Mouse (Mus musculus): ENCODE results near the gene Gm10401.

Gm10401 gene

GRCm38 (mm10) chr5:115098195-115098594, at the start of gene Gm10401:
Gene Gm10401 (minus strand): TSS chr5:115098295.
- DNase-seq: no peak

- DNase-seq: peak in 1 of 2 experiments; percentile 49
Measured at GRCm38 (mm10) chr5:115147388-115147787, 49.3 kb upstream of the Gm10401 start.

GRCm38 (mm10) chr5:115146747-115147130, 48.6 kb upstream of the Gm10401 start:
- peak in 1 of 2 experiments; percentile 1 for DNase-seq

- DNase-seq: peak in 1 of 2 experiments; percentile 1
Measured at GRCm38 (mm10) chr5:115145976-115146746, 48.1 kb upstream of the Gm10401 start.

GRCm38 (mm10) chr5:115145253-115145968, 47.3 kb upstream of the Gm10401 start:
- no peak for DNase-seq

DNA sequence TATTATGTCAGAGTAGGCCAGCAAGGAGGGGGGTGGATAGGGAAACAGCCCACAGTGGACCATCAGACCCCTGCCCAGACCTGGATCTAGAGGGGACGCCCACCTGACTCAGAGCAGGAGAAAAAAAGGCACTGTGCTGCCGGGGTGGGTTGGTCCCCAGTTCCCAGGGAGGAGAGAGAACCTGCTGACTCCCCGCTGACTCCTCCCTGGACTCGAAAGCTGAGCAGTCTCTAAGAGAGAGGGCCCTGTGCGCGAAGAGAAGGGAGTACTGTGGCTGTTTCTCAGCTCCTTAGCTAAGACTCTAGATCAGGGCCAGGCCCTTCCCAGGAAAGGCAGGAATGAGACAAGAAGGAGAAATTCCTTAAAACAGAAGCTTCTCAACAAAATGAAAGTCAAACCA, 46.4 kb upstream of the Gm10401 start:
- no peak for DNase-seq

GRCm38 (mm10) chr5:115143552-115143951, 45.5 kb upstream of the Gm10401 start:
- no peak for DNase-seq

GRCm38 (mm10) chr5:115142166-115142697, 44.1 kb upstream of the Gm10401 start:
- DNase-seq: no peak

- DNase-seq: no peak
Measured at GRCm38 (mm10) chr5:115140726-115141125, 42.6 kb upstream of the Gm10401 start.

DNA sequence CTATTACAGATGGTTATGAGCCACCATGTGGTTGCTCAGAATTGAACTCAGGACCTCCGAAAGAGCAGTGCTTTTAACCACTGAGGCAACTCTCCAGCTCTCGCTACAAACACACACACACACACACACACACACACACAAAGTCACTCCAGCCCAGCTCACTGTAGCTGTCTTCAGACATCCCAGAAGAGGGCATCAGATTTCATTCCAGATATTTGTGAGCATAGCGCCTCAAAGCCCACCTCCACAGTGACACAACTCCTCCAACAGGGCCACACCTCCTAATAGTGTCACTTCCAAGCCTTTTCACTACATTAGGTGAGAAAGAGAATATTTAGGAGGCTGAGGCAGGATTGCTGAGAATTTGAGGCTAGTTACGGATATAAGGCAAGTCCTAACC, 41.0 kb upstream of the Gm10401 start:
- DNase-seq: no peak

DNA sequence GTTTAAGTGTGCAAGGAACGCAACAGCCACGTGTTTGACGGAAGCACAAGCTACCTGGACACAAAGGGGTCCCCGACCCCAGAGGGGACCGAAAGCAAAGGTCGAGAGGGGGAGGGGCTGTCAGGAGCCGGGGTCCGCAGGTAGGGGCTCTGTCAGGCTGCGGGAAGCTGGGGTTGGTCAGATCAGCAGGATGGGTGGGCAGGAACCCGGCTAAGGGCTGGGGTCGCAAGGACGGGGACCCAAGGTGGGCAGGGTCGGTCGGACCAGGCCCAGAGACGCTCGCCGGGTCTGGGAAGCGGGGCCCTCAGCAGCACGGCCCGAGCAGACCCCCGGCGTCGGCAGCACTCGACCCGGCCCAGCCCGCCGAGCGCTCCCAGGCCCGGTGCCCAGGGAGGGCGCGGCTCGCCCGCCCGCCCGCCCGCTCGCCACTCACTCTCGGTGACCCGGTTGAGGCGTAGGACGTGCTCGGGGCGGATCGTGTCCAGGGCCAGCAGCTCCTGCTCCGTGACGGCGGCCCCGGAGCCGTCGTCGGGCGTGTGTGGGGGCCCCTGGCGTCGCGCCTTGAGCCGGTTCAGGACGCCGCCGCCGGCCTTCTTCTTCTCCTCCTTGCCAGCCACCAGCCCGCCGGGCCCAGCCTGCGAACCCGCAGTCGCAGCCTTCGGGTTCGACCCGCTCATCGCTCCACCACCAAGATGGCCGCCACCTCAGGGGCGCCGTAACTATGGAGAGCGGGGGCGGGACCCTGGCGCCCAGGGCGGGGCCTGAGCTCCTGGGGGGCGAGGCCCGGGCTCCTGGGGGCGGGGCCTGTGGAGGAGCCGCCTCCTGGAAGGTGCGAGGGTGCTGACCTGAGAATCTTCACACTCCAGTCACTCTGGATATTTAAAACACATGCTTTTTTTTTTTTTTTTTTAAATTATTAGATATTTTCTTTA, 36.4 kb upstream of the Gm10401 start, which contains the start of gene Unc119b:
TSS of gene Unc119b (minus strand) at position 742 of the 932 bp plus-strand sequence.
- DNase-seq: peak; percentile 89 to 96

- DNase-seq: peak in 1 of 2 experiments; percentile 43
Measured at GRCm38 (mm10) chr5:115133358-115134066, 35.4 kb upstream of the Gm10401 start.

GRCm38 (mm10) chr5:115132465-115132864, 34.4 kb upstream of the Gm10401 start:
- DNase-seq: no peak

- DNase-seq: no peak
Measured at GRCm38 (mm10) chr5:115129328-115129727, 31.2 kb upstream of the Gm10401 start.

- peak; percentile 80 to 86 for DNase-seq
Measured at GRCm38 (mm10) chr5:115127421-115128179, 29.5 kb upstream of the Gm10401 start.

DNA sequence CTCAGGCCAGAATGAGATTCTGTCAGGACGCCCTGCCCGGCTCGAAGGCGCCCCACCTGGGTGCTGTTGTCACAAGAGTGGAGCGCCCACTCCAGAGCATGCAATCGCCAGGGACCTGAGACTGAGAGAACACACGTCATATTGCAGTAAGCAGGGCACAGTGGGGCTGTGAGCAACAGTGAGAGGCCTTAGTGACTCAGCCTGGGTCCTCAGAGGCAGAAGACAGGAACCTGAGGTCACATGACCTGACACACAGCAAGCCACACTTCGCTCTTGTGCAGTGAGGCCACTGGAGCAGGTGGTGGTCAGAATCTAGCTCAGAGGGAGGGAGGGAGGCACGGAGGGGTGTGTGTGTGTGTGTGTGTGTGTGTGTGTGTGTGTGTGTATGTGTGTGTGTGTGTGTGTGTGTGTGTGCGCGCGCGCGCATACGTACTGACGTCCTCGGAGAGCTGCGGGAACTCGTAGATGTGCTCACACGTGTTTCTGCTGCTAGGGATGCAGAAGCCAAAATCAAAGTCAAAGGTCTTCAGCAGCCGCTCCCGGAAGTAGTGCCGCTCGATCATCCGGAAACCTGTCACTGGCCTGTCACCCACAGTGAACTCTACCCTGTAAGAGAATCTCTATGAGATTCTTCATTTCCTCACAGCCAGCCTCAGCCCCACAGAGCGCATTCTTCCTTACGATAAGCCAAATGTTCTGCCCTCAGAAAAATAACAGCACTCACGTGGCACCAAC, 28.6 kb upstream of the Gm10401 start:
- peak in 1 of 2 experiments; percentile 53 for DNase-seq

GRCm38 (mm10) chr5:115125211-115125871, 27.2 kb upstream of the Gm10401 start:
- DNase-seq: peak; percentile 87 to 90

DNA sequence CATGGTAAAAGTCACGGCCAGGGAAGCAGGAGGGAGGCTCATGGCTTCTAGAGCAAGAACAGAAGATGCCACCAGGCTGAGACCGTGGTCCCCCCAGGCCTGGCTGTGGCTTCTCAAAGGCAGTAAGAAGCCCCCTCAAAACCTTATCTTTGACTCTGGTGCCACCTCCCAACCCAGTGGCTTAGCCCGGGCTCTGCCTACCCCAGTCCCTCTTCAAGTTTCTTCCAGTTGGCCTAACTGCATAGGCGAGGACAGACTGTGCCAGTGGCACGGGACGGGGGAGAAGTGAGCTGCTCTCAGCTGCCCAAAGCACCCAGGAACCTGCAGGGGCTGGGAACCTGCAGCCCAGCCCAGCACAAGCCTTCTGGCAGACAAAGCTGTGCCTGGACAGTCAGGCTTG, 26.6 kb upstream of the Gm10401 start:
- no peak for DNase-seq

DNA sequence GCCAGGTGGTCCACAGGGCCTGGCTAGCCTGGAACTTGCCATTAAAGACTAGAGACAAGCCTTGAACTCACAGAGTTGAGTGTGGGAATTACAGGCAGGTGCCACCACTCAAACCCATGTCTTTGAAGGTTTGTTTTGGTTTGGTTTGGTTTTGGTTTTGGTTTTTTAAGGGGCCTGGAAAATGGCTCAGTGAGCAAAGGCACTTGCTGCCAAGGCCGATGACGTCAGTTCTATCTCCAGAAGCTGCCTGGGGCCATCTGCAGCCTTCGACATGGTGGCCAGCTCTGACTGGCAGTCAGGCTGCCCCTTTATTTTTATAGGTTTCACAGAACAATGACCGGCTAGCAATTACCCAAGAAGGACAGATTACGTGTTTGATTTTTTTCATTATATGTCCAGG, 22.9 kb upstream of the Gm10401 start:
- no peak for DNase-seq
